Comparison of ENCODE assay signal across 17 mouse cellular contexts in the genomic region with DNA sequence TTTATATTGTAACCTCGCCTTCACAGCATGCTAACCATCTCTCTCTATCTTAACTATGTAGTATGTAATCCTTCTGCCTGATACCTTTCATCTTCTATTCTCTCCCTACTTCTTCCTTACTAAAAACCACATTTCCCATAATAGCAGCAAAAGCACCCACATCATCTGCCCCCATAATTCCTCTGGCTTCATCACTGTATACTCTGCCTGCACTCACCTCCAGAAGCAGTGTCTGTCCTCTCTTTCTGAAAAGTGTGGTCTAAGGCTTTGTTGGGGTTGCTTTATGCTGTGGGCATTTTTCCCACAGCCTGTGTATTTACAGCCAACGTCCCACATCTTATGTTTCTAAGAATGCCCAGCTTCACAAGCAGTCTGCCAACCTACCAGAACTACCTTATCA. TPM values are rescaled to one million over a fixed set of nuclear protein-coding genes. Genes with fewer than 3 reads are reported as not detected.
"Had no signal": no experiment of that assay in that cellular context is flagged by ENCODE, and none has a peak within 500 bp of the region (broad histone marks: within the 10 kb centered on the region; RNA-seq: fewer than 3 reads in every experiment).

No protein-coding gene starts in this region.

- H3K9me3 ChIP-seq: limb, embryonic 12.5 days; limb, embryonic 15.5 days; midbrain, embryonic 12.5 days had no signal

- DNase-seq: kidney, adult 9 months; kidney, postnatal 14 days; left cerebral cortex, postnatal 4 days; liver, postnatal 0 days; lung, embryonic 14.5 days; thymus, adult 2 months; thymus, postnatal 14 days; thymus, postnatal 4 days had no signal

- H3K4me3 ChIP-seq: limb, embryonic 12.5 days; limb, embryonic 15.5 days; midbrain, embryonic 12.5 days had no signal

- H3K4me2 ChIP-seq: limb, embryonic 12.5 days; limb, embryonic 15.5 days; liver, embryonic 11.5 days; lung, embryonic 14.5 days; midbrain, embryonic 12.5 days had no signal

- H3K27me3 ChIP-seq: limb, embryonic 12.5 days; limb, embryonic 15.5 days; midbrain, embryonic 12.5 days had no signal

- H3K27ac ChIP-seq: limb, embryonic 12.5 days; limb, embryonic 15.5 days; liver, embryonic 14.5 days; macrophage; midbrain, embryonic 12.5 days had no signal

- ATAC-seq: liver, postnatal 0 days; lung, postnatal 0 days; midbrain, embryonic 16.5 days had no signal

- H3K9ac ChIP-seq: limb, embryonic 12.5 days; limb, embryonic 15.5 days; liver, embryonic 14.5 days; liver, postnatal 0 days; lung, embryonic 14.5 days; midbrain, embryonic 12.5 days had no signal

- H3K36me3 ChIP-seq: limb, embryonic 12.5 days; limb, embryonic 15.5 days; midbrain, embryonic 12.5 days had no signal

- H3K4me1 ChIP-seq: limb, embryonic 12.5 days; limb, embryonic 15.5 days; midbrain, embryonic 12.5 days had no signal

RNA-seq across cellular contexts. Expression of a gene that starts 57.6 kb away (rescaled TPM):
- total RNA-seq: megakaryocyte, adult 5-6 weeks had no signal
- polyA plus RNA-seq: macrophage had no signal
